Mouse (Mus musculus): Measurements from ENCODE around the gene Simc1. TPM values are rescaled to one million over a fixed set of nuclear protein-coding genes. Genes with fewer than 3 reads are reported as not detected.
A peak's percentile ranks its signal among the peaks of the same experiment; 100 is the strongest.

Gene Simc1
- total RNA-seq, 2 experiments from 2014 or later, result 17.4 to 19.9 TPM

DNA sequence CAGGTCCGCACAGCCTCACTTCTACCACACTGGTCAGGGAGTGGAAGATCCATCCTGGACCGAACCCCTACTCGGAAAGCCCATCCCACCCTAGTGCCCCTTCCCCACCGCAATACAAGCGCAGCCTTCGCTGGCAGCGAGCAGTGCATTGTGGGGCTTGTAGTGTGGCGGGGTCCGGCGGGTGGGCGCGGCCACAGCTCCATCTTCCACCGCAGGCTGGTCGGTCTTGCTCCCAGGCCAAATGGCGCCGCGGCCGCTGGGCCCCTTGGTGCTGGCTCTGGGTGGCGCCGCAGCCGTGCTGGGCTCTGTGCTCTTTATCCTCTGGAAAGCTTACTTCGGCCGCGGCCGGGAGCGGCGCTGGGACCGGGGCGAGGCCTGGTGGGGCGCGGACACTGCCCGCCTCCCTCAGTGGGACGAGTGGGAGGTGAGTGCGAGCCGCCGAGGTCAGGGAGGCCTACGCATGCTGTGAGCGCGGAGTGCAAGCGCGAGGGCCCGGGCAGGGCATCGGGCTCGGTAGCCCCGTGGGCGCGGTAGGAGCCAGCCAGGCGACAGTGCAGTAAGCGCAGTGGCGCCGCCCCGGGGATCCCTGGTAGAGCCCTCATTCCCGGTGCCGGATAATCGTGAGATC lies 71.4 kb downstream of the Simc1 start, which contains the start of gene Arl10:
Arl10 (plus strand) TSS at position 162 of the 628 bp plus-strand sequence.
- intact Hi-C loops (cut with DNase I), result no loop called here
- peak; percentile 69 to 87 for DNase-seq (ENCODE audit: extremely low spot score in 1 of 2, low spot score in 2 of 2)

DNA sequence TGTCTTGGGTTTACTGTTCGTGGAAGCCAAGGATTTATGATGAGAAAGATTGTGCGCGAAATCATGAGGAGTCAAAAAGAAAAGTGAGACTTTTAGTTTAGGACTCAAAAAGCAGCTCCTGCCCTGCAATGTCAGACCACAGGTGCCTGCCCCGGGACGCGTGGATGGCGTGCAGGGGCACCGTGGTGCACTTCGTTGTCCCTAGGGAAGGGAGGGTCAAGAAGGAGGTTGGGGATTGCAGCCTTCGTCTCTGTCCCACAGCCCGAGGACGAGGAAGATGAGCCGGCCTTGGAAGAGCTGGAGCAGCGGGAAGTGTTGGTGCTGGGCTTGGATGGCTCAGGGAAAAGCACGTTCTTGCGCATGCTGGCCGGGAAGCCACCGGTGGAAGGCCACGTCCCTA lies 71.9 kb downstream of the Simc1 start:
- DNase-seq (ENCODE audit: extremely low spot score in 1 of 2, low spot score in 2 of 2), result no peak
- intact Hi-C loops (cut with DNase I), result no loop called here

DNA sequence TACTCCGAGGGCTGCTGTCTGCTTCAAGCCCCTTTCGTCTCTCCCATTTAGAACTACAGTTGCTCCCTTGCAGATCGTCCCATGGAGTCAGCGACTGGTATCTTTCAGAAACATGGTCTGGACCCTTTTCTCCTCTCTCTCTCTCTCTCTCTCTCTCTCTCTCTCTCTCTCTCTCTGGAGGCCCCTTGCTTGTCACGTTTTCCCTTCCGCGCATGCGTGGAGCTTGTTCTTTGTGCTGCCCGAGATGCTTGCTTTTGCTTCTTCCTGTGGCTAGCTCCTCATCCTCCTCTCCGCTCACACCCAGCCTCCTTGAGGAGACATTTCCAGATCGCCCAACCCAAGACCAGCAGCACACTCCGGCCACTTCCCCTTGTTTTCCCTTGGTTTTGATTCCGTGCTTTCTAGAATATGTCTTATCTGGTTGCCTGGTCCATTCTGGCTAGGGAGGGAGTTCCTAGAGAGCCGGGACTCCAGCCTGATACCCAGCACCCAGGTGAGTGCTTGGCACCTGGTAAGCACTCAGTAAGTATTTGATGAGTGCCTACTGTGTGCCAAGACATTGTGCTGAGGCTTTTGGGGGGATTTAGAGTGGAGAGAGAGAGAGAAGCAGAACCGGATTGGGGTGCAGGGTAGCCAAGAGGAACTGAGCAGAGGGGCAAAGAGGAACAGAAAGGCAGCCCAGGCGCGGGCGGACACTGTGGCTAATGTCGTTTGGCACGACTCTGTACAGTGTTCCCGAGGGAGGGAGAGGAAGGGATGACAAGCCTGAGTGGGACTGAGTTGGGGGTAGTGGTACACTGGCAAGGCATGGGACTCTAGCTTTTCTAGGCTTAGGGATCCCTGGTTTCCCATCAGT lies 74.3 kb downstream of the Simc1 start:
- intact Hi-C loops (cut with DNase I), result no loop called here
- no peak for DNase-seq (ENCODE audit: extremely low spot score in 1 of 2, low spot score in 2 of 2)

DNA sequence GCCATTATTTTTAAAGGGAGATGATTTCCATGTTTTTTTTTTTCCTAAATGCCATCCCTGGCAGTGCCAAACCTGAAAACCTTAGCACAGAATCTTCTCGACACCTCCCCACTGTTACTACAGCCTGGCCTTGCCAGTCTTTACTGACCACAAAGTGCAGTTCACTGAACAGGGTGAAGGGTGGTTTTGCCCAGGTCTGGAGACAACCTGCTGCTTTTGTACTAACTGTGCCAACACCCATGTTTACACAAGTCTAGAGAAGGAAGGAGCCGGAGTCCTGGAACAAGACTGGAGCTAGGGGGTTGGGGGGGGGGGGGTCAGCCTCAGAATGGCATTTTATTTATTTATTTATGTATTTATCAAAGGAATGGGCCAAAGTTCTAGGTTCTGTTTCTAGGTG lies 77.8 kb downstream of the Simc1 start:
- intact Hi-C loops (cut with DNase I), result no loop called here
- no peak for DNase-seq (ENCODE audit: extremely low spot score in 1 of 2, low spot score in 2 of 2)

DNA sequence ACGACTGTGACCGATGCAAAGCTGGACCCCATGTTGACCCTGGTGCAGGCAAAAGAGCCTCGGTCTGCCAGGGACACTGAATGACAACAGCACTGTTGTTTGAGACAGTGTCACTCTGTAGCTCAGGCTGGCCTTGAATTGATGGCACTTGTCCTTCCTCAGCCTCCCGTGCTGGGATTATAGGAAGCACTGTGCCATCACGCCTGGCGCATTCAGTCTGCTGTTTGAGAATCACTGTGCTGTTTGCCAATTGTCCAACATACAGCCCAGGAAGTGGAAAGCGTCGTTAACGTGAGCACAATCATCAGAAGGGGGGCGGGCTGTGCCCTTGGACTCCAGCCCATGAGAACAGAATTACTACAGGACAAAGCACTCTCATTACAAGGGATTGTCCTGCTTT lies 78.5 kb downstream of the Simc1 start:
- no peak for DNase-seq (ENCODE audit: extremely low spot score in 1 of 2, low spot score in 2 of 2)
- intact Hi-C loops (cut with DNase I), result no loop called here

DNA sequence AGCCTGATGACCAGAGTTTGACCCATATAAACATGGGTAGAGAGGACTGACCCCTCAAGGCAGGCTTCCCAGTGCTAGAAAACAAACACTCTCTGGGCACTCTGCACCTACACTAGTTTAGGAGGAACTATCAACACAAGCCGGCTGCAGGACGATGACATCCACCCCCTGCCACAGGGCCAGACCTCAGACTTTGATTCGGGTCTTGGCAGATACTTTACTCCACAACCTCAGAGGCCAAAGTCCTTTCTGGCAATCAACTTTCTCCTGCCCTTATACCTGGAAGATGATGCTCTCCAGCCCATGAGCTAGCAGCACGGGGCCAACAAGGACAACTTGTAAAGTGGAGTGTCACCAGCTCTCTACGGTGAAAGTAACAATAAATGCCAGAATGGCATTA lies 79.3 kb downstream of the Simc1 start:
- intact Hi-C loops (cut with DNase I), result no loop called here
- no peak for DNase-seq (ENCODE audit: extremely low spot score in 1 of 2, low spot score in 2 of 2)

DNA sequence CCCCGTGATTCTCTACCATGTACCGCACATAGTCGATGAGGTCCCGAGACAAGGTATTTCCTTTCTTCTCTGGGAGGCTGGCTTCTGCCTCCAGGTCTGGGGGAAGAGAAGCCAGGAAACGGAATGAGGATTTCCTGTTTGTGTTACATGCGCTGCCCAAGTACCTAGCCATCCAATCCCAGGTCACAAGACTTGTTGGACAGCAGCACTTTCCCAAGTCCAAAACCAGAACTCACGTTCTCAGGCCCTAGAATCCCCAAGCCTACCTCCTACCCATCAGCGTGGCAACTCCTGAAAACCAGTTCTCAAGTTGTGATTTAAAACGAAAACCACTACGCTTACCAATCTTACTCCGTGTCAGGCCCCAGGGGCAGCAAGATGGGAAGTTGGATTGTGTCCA lies 82.3 kb downstream of the Simc1 start:
- intact Hi-C loops (cut with DNase I), result no loop called here
- DNase-seq (ENCODE audit: extremely low spot score in 1 of 2, low spot score in 2 of 2), result no peak

DNA sequence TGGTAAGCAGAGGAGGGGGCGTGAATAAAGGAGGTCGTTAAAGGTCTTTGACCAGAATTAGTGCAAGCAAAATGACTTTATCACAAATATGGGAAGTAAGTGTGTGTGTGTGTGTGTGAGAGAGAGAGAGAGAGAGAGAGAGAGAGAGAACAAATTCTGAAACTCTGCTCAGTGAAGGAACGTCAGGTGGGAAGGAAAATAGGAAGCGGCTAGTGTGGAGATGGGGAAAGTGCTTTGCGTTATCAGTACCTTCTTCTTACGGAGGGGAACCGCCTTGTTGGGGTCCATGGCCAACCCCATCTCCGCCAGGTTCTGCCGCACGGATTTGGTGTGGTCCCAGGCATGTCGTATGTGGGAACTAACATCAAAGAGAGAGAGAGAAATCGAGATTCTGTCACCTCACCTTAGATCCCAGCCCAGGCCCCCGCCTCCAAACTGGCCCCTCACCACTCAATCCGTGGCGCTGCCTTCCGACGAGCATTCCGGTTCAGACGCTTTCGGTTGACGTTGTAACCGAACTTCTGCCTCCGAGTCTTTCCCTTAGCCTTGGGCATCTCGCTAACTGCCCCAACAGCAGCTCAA lies 85.9 kb downstream of the Simc1 start:
- DNase-seq (ENCODE audit: extremely low spot score in 1 of 2, low spot score in 2 of 2), result no peak
- intact Hi-C loops (cut with DNase I), result no loop called here

DNA sequence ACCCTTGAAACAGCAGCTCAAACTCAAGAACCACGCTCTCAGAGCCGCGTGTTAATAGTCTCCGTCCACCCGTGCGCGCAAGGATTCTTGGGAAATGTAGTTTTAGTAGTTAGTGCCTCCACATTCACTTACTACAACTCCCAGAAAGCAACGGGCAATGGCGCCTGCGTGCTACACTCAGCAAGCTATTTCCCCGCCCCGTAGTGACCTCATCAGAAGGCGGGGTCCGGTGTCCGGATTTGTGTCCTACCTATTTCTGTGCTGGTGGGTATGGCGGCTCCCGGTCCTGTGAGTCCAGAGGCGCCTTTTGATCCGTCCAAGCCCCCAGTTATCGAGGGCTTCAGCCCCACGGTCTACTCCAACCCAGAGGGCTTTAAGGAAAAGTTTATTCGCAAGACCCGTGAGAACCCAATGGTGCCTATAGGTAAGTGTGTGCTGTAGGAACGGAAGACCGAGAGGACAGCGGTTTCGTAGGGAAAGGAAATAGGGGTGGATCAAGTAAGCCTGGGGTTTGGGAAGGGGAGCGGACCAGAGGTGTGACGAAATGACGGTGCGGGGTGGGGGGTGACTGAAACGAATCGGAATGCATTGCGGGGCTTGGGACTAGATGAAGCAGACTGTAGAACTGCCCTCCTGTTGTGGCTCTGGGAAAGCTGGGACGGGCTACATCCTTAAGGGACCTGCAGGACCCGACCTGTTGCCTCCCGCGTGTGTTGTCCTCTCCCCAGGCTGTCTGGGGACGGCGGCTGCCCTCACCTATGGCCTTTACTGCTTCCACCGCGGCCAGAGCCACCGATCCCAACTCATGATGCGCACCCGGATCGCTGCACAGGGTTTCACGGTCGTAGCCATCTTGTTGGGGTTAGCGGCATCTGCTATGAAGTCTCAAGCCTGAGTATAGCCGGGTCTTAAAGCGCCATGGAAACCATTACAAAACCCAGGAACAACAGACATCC lies 86.7 kb downstream of the Simc1 start, which contains the start of the genes Nop16 and Higd2a:
Nop16 (minus strand) TSS at position 95 of the 956 bp plus-strand sequence.
Higd2a (plus strand) TSS at position 212 of the 956 bp plus-strand sequence.
- intact Hi-C loops (cut with DNase I), result no loop called here
- DNase-seq (ENCODE audit: extremely low spot score in 1 of 2, low spot score in 2 of 2), result peak; percentile 97

DNA sequence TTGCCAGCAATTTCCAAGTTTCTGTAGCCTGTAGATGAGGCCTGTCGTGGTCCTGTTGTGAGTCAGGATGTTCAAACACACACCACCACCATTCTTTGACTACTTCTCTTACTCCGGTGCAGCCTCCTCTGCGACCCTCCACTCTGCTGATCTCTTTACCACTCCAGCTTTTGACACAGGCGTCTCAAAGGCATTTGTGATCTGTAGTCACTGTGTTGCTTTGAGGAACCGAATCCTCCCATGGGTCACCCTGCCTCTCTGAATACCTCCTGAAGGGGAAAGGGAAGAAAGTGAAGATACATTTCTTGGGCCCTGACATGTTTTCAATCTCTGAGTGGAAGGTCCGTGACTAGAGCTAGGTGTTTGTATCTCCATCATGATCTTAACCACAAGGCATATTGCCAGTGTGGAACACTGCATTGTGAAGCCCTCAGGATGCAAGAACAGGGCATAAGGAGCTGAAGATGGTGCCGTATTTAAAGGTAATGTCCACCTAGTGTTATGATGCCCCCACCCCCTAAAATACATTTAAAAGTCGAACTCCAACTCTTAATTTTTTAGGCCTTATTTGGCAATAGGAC lies 88.3 kb downstream of the Simc1 start:
- intact Hi-C loops (cut with DNase I), result no loop called here
- DNase-seq (ENCODE audit: extremely low spot score in 1 of 2, low spot score in 2 of 2), result no peak

DNA sequence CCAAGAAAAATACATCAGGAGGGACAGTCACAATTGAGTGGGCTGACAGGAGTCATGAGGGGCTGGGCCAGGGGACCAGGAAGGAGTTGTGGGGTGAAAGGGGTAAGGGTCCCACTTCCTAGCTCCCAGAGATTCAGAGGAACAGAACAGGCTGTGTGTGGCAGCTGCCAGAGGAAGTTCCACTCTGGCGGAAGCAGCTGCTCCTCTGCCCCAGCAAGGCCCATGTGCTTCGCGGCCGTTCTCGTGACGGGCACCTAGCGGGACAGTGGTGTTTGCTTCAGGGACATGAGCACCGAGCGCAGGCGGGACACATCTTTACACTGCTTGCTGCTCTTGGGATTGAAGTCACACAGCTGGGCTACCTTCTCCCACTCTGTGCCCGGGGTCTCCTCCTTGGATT lies 90.0 kb downstream of the Simc1 start:
- DNase-seq (ENCODE audit: extremely low spot score in 1 of 2, low spot score in 2 of 2), result peak in 1 of 2 experiments; percentile 61
- intact Hi-C loops (cut with DNase I), result no loop called here

DNA sequence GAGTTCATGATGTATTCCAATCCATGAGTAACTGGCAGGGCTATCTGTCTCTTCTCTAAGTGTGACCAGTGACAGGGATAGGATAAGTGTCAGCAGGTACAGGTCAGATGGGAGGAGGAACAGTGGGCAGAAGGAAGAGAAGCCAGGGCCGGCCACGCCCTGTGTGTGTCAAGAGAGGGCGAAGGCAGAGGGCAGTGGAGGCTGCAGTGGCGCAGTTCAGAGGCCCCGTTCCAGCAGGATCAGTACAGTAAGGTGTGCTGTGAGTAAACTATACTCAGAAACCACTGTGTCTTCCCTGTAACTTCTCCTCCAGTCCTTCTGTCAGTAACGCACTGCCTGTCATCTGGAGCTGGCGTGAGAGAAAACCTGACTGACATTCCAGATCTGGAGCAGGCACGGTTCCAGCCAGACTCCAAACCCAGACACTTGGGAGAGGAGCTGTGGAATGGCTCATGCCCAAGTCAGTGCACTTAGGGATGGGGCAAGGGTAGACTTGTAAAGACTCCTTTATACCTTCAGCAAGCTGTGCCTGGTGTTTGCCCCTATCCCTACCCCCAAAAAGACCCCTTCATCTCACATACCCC lies 92.6 kb downstream of the Simc1 start:
- intact Hi-C loops (cut with DNase I), result no loop called here
- no peak for DNase-seq (ENCODE audit: extremely low spot score in 1 of 2, low spot score in 2 of 2)

DNA sequence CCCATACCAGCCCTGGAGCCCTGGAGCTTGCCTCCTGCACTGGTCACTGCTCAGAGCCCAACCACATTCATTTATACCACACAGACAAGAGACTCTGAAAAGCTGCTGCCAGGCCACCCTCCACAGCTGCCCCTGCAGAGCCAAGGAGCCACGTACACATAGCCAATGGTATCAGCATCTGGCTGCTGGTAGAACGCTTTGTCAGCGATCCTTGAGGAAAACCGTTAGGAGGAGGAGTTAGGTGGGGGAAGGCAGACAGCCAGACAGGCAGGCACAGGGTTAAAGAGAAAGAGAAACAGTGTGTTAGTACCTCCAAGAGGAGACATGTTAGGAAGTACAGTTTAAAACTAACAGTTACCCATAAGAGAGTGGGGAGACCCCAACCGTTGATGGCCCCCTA lies 93.3 kb downstream of the Simc1 start:
- no peak for DNase-seq (ENCODE audit: extremely low spot score in 1 of 2, low spot score in 2 of 2)
- intact Hi-C loops (cut with DNase I), result no loop called here

DNA sequence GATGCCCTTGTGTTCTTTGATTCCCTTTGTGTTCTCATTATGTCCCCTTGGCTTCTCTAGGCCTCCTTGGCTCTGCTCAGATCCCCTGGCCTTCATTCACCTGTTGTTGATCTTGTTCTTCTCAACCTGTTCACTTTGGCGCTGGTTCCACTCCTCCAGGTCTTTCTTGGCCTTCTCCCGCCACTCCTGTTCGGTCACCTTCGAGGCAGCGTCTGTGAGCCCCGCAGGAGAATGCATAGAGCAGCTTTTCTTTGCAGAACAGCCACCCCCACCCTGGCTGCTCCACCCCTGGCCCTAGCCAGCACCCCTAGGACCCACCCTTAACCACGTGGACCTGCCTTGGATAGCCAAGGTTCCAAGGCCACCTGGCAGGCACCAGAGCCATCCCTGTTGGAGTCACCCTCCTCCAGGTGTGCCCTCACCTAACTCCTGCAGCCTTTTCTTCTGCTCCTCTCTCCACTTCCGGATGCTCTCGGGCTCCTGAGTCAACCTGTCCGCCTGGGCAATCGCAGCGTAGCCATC lies 95.1 kb downstream of the Simc1 start:
- no peak for DNase-seq (ENCODE audit: extremely low spot score in 1 of 2, low spot score in 2 of 2)
- intact Hi-C loops (cut with DNase I), result no loop called here
